Mouse (Mus musculus): ENCODE measurements around the gene Ccr7. TPM values are rescaled to one million over a fixed set of nuclear protein-coding genes. Genes with fewer than 3 reads are reported as not detected.

Ccr7 gene
- total and polyA plus RNA-seq, 2 experiments from 2014 or later = not detected

DNA sequence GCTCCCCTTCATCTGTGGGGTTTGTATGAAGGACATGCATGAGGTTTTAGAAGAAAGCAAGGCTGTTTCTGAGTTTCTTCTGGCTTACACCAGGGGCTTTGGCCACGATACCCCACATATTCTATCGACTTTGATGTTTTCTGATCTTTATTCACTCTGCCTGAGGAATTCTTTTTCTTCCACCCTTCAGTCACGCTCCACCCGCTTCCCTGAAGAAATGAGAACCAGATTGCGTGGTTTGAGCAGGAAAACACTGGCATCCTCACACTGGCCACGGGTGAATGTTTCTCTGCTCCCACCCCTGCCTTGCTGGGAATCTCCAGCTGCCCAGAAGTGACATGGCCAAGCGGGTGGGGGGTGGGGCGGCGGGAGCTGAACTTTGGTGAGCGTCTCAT lies 30.2 kb downstream of the Ccr7 start:
- ATAC-seq (ENCODE audit: low FRiP score) (no peak), DNase-seq (ENCODE audit: low spot score) (no peak)
- 38% methylated on average over 10 of the region's 10 CpGs for WGBS
- Histone ChIP-seq H3K4me2 (ENCODE audit: low read depth, low read length, poor library complexity, severe bottlenecking) (no peak overlapping the region), H3K4me1 (ENCODE audit: insufficient read depth, low read length) (peaks cover 9% of the 10 kb centered on the region), H3K9me3 (ENCODE audit: low read length) (no peaks in the 10 kb centered on the region), H3K27me3 (ENCODE audit: insufficient read depth, low read length) (no peaks in the 10 kb centered on the region), H3K36me3 (ENCODE audit: insufficient read depth, low read length) (no peaks in the 10 kb centered on the region), H3K27ac (ENCODE audit: low read depth, low read length) (no peak overlapping the region), H3K9ac (replicated peaks; ENCODE audit: low read length, poor library complexity, severe bottlenecking) (no peak overlapping the region), H3K4me3 (ENCODE audit: low read depth, low read length) (no peak overlapping the region)
- TF ChIP-seq CTCF (IDR thresholded peaks at IDR 0.05) = no peak

DNA sequence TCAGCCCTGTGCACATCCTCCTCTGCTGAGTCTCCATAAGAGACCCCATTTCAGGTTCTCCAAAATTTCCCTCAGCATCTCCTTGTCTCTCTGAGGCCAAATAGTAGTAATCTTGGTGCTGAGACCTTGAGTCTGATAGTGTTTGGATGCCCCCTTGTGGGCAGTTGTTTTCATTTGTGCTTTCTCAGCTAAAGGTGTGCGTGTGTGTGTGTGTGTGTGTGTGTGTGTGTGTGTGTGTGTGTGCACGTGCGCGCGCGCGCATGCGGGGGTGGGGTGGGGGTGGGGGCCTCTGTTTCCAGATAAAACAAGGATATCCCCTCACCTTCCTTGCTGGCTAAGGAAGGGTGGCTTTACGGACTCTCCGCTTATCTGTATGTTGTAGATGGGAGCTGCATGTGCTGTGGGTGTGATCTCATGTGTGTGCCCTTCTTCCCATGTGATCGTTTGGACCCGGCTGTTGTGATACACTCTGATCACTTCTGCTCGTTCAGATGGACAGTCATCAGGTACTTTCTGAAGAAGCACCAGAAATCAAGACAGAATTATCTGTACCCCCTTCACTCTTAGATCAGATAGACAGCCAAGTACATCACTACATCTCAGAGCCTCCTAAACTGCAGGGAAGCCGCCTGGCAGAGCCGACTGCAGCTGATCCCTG lies 30.8 kb downstream of the Ccr7 start:
- TF ChIP-seq CTCF (IDR thresholded peaks at IDR 0.05) = peak; percentile 72
- no peak overlapping the region for H3K4me2 ChIP-seq (ENCODE audit: low read depth, low read length, poor library complexity, severe bottlenecking)
- no peaks in the 10 kb centered on the region for H3K36me3 ChIP-seq (ENCODE audit: insufficient read depth, low read length)
- DNase-seq (ENCODE audit: low spot score) (peak; percentile 74), ATAC-seq (ENCODE audit: low FRiP score) (no peak)
- no peak overlapping the region for H3K27ac ChIP-seq (ENCODE audit: low read depth, low read length)
- no peak overlapping the region for H3K9ac ChIP-seq (replicated peaks; ENCODE audit: low read length, poor library complexity, severe bottlenecking)
- peaks cover 9% of the 10 kb centered on the region for H3K4me1 ChIP-seq (ENCODE audit: insufficient read depth, low read length)
- H3K9me3 ChIP-seq (ENCODE audit: low read length) = no peaks in the 10 kb centered on the region
- no peaks in the 10 kb centered on the region for H3K27me3 ChIP-seq (ENCODE audit: insufficient read depth, low read length)
- 39% methylated on average over 15 of the region's 15 CpGs for WGBS
- no peak overlapping the region for H3K4me3 ChIP-seq (ENCODE audit: low read depth, low read length)

DNA sequence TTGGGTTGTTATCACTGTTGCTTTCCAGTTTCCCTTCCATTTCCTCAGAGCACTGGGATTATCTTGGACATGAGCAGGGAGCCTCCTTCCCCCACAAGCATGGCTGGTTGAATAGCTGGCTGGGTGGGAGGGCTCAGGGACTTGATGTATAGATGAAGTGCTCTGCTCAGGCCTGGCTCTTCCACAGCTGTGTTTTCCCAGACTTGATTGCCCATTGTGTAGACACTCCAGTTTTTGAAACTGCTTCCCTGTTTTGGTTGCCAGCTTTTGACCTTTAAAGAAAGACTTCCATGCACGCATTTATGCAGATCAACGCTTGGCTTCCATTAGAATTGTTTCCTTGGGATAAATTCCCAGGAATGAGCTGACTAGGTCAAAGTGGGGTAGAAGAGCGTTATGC lies 32.2 kb downstream of the Ccr7 start:
- ATAC-seq (ENCODE audit: low FRiP score) (no peak), DNase-seq (ENCODE audit: low spot score) (no peak)
- TF ChIP-seq CTCF (IDR thresholded peaks at IDR 0.05) = no peak
- H3K27me3 ChIP-seq (ENCODE audit: insufficient read depth, low read length) = no peaks in the 10 kb centered on the region
- H3K4me3 ChIP-seq (ENCODE audit: low read depth, low read length) = no peak overlapping the region
- 91% methylated on average over 3 of the region's 3 CpGs for WGBS
- H3K36me3 ChIP-seq (ENCODE audit: insufficient read depth, low read length) = no peaks in the 10 kb centered on the region
- no peaks in the 10 kb centered on the region for H3K9me3 ChIP-seq (ENCODE audit: low read length)
- no peak overlapping the region for H3K4me2 ChIP-seq (ENCODE audit: low read depth, low read length, poor library complexity, severe bottlenecking)
- H3K27ac ChIP-seq (ENCODE audit: low read depth, low read length) = no peak overlapping the region
- peaks cover 9% of the 10 kb centered on the region for H3K4me1 ChIP-seq (ENCODE audit: insufficient read depth, low read length)
- H3K9ac ChIP-seq (replicated peaks; ENCODE audit: low read length, poor library complexity, severe bottlenecking) = no peak overlapping the region

DNA sequence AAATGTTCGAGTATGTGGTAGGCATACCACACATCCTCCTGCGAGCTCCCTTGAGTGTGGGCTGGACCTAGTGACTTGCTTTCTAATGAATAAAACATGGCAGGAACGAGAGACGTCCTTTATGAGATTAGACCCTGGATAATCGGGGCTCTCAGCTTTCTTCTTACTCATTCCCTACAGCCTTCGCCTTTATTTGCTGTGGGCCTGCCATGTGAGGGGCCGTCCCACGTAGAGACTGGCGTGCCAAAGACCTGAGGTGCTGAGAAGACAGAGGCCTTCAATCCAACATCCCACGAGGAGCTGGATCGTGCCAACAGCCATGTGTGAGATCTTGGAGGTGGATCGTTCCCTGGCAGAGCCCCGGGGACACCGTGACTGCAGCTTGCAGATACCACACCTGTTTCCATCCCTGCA lies 33.7 kb downstream of the Ccr7 start:
- Histone ChIP-seq H3K27ac (ENCODE audit: low read depth, low read length) (no peak overlapping the region; the same call in 1 of the 2 replicates), H3K36me3 (ENCODE audit: insufficient read depth, low read length) (no peaks in the 10 kb centered on the region), H3K4me3 (ENCODE audit: low read depth, low read length) (no peak overlapping the region), H3K4me1 (ENCODE audit: insufficient read depth, low read length) (peaks cover 9% of the 10 kb centered on the region), H3K27me3 (ENCODE audit: insufficient read depth, low read length) (no peaks in the 10 kb centered on the region), H3K9me3 (ENCODE audit: low read length) (no peaks in the 10 kb centered on the region), H3K9ac (replicated peaks; ENCODE audit: low read length, poor library complexity, severe bottlenecking) (no peak overlapping the region), H3K4me2 (ENCODE audit: low read depth, low read length, poor library complexity, severe bottlenecking) (no peak overlapping the region)
- ATAC-seq (ENCODE audit: low FRiP score) (no peak), DNase-seq (ENCODE audit: low spot score) (no peak)
- TF ChIP-seq CTCF (IDR thresholded peaks at IDR 0.05) = no peak
- 26% methylated on average over 14 of the region's 14 CpGs for WGBS

DNA sequence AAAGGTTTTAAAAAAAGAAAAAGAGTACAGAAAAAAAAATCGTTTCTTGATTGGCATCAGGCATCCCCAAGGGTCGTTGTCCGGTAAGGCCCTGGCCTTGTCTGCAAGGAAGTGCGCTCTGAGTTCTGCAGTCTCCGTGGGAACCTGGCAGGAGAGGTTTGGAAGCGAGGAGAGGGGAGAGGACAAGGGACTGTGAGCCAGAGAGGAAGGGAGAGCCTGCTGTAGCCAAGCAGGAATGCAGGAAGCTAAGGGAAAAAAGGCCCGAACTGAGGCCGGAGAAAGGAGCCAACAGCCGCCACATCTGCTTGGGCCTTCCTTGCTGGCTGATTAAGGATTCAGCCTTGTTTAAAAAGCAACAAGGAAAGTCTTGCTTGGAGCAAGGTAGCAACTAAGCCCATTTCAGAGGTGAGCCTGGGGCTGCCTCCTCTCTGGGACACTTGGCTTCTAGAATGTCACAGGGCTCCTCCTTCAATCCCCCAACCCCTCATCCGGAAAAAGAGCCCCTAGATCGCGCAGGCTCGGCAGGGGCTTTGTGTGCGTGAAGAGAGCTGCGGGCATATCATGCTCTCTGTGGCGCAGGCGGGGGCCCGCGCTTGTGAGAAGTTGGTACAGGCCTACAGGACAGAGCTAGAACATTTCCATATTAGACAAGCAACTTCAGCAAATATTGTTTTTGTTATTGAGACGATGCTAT lies 34.2 kb downstream of the Ccr7 start:
- Histone ChIP-seq H3K4me2 (ENCODE audit: low read depth, low read length, poor library complexity, severe bottlenecking) (no peak overlapping the region), H3K9ac (replicated peaks; ENCODE audit: low read length, poor library complexity, severe bottlenecking) (no peak overlapping the region), H3K9me3 (ENCODE audit: low read length) (no peaks in the 10 kb centered on the region), H3K36me3 (ENCODE audit: insufficient read depth, low read length) (no peaks in the 10 kb centered on the region), H3K27me3 (ENCODE audit: insufficient read depth, low read length) (no peaks in the 10 kb centered on the region), H3K4me1 (ENCODE audit: insufficient read depth, low read length) (peaks cover 9% of the 10 kb centered on the region), H3K27ac (ENCODE audit: low read depth, low read length) (peak overlapping the region; percentile 26), H3K4me3 (ENCODE audit: low read depth, low read length) (no peak overlapping the region)
- TF ChIP-seq CTCF (IDR thresholded peaks at IDR 0.05) = no peak
- 32% methylated on average over 20 of the region's 20 CpGs for WGBS
- ATAC-seq (ENCODE audit: low FRiP score) (no peak), DNase-seq (ENCODE audit: low spot score) (peak; percentile 22)

DNA sequence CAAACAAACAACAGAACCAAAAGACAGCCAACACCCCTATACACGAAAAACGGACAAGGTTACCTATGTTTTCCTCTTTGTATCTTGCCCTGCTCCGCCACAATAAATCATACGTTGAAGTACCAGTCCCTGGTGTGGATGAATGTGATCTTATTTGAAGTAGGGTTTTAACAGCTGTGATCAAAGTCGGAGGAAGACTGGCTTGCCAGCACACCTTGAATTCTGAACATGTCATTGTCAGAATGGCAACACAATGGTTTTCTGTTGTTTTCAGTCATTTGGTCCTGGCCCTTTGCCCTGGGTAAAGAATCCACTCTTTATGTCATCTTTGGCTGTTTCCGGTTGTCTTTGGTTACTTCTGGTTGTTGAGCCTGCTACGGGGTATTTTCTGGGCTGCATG lies 35.9 kb downstream of the Ccr7 start:
- H3K36me3 ChIP-seq (ENCODE audit: insufficient read depth, low read length) = no peaks in the 10 kb centered on the region
- no peak overlapping the region for H3K4me3 ChIP-seq (ENCODE audit: low read depth, low read length)
- no peaks in the 10 kb centered on the region for H3K27me3 ChIP-seq (ENCODE audit: insufficient read depth, low read length)
- no peaks in the 10 kb centered on the region for H3K9me3 ChIP-seq (ENCODE audit: low read length)
- H3K4me1 ChIP-seq (ENCODE audit: insufficient read depth, low read length) = peaks cover 9% of the 10 kb centered on the region
- ATAC-seq (ENCODE audit: low FRiP score) = no peak
- H3K27ac ChIP-seq (ENCODE audit: low read depth, low read length) = no peak overlapping the region
- H3K9ac ChIP-seq (replicated peaks; ENCODE audit: low read length, poor library complexity, severe bottlenecking) = no peak overlapping the region
- DNase-seq (ENCODE audit: low spot score) = no peak
- no peak overlapping the region for H3K4me2 ChIP-seq (ENCODE audit: low read depth, low read length, poor library complexity, severe bottlenecking)
- 73% methylated on average over 7 of the region's 7 CpGs for WGBS
- no peak for TF ChIP-seq CTCF (IDR thresholded peaks at IDR 0.05)
